Mouse (Mus musculus) hindbrain, embryonic 13.5 days (tissue): ENCODE data around the gene Inava. TPM values are rescaled to one million over a fixed set of nuclear protein-coding genes. Genes with fewer than 3 reads are reported as not detected.

ENCODE experiments used
- ATAC-seq: fragments of 200-750 bp; cut with Nextera tagmentation; 2 replicates; pipeline ENCODE4 v1.8.0; 2017; ENCODE audit warnings: moderate TSS enrichment; ENCODE audit not compliant: low FRiP score
- H3K27ac ChIP-seq: fragments of 300-500 bp; sonication (generic); 2 replicates; pipeline ENCODE4 v1.5.1; 2015; ENCODE audit warnings: inconsistent platforms, mild to moderate bottlenecking, moderate library complexity
- H3K27me3 ChIP-seq: fragments of 300-500 bp; sonication (generic); 2 replicates; pipeline ENCODE4 v1.6.1; 2015; ENCODE audit warnings: mild to moderate bottlenecking, inconsistent platforms
- H3K36me3 ChIP-seq: fragments of 300-500 bp; sonication (generic); 2 replicates; pipeline ENCODE4 v1.6.1; 2015; ENCODE audit warnings: mild to moderate bottlenecking, inconsistent platforms
- H3K4me1 ChIP-seq: fragments of 300-500 bp; sonication (generic); replicated peaks from 2 replicates; pipeline ENCODE4 v1.6.1; 2015; ENCODE audit warnings: inconsistent platforms
- H3K4me2 ChIP-seq: fragments of 300-500 bp; sonication (generic); 2 replicates; pipeline ENCODE4 v1.6.1; 2015; ENCODE audit warnings: inconsistent platforms, mild to moderate bottlenecking, moderate library complexity
- H3K4me3 ChIP-seq: fragments of 300-500 bp; sonication (generic); 2 replicates; pipeline ENCODE4 v1.5.1; 2015; ENCODE audit warnings: mild to moderate bottlenecking, inconsistent platforms
- H3K9ac ChIP-seq: fragments of 300-500 bp; sonication (generic); 2 replicates; pipeline ENCODE4 v1.6.1; 2015; ENCODE audit warnings: mild to moderate bottlenecking, inconsistent platforms
- H3K9me3 ChIP-seq: fragments of 300-500 bp; sonication (generic); 2 replicates; pipeline ENCODE4 v1.6.1; 2016; ENCODE audit warnings: inconsistent platforms
- WGBS: fragments of 180-500 bp; shearing (Covaris S2); methylation state at CpG from one replicate; pipeline ENCODE4 v1.1.7; 2015; 5-methylcytosine and 5-hydroxymethylcytosine counted together
- polyA plus RNA-seq: library from polyadenylated mRNA; unstranded; fragments of >200 nt; fragmentation: Nextera tagmentation; extraction: Ambion mirVana; gene quantifications from 2 replicates; pipeline ENCODE4 v1.2.1, GENCODE M21; 2015

Inava gene
- polyA plus RNA-seq, 1 experiment from 2014 or later = 3.4 TPM

DNA sequence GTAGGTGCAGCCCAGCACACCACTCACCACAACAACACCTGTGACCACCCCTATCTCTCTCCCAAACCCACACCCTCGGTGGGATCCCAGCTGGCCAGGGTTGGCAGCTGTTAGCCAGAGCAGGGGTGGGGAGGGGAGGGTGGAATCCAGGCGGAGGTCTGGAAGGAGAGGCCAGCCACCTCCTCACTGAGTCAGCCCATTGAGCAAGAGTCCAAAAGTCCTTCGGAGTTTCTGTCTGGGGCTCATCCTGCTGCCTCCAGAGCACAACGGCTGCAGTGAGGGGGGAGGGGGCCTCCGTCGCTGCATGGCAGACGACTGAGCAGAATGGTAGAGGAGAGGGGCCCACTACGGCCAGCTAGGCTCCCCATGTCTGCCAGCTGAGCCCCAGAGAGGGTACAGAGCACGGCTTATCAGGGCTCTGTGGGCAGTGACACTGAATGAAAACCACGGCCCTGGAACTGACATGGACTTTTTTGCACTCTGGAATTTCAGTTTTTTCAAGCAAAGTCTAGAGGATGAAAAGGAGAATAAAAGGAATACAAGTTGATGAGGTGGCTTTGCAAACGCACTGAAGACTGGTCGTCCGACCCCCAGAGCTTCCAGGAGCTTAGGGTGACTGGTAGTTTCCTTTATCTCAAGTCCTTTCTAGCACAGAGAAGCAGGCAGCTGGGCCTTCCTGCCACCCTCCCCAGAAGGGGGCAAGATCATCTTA, 5.6 kb downstream of the Inava start:
- H3K4me2 ChIP-seq = 0 out of 2 replicates have a peak overlapping the region, but pooled peaks have one; percentile 2
- ATAC-seq = no peak

DNA sequence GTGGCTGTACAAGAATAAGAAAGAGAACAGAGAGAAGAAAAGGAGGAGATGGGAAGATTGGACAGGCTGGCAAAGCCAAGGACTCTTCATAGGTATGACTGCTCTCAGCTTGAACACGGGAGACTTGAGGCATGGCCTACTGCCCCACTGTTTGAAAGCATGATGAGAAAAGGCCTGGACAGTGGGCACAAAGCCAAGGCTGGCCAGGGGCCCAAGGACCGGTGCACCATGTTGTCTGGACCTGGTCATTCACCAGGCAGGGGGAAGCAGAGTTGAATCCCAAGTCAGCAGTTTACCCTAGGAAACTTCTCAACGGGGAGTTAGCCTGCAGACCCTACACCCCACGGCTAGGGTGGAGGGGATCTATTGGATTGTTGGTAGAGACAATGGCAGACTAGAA, 6.2 kb downstream of the Inava start:
- H3K4me3 ChIP-seq = no peak overlapping the region
- no peak for ATAC-seq
- 0 out of 2 replicates have a peak, but pooled peaks cover 13% of the 10 kb centered on the region for H3K27me3 ChIP-seq
- 62% methylated on average over 4 of the region's 4 CpGs for WGBS
- H3K9ac ChIP-seq = no peak overlapping the region
- no peak overlapping the region for H3K27ac ChIP-seq
- no peaks in the 10 kb centered on the region for H3K9me3 ChIP-seq
- H3K4me2 ChIP-seq = no peak overlapping the region
- H3K36me3 ChIP-seq = 0 out of 2 replicates have a peak, but pooled peaks cover 2% of the 10 kb centered on the region
- peaks cover 73% of the 10 kb centered on the region for H3K4me1 ChIP-seq

More for the DNA sequence above, 5.6 kb downstream of the Inava start:
- no peak overlapping the region for H3K4me3 ChIP-seq
- 4% methylated on average over 13 of the region's 13 CpGs for WGBS
- H3K36me3 ChIP-seq = no peaks in the 10 kb centered on the region
- peaks cover 78% of the 10 kb centered on the region for H3K4me1 ChIP-seq
- H3K27me3 ChIP-seq = 0 out of 2 replicates have a peak, but pooled peaks cover 14% of the 10 kb centered on the region
- H3K9ac ChIP-seq = peak overlapping the region; percentile 25; the same call in 1 of the 2 replicates
- H3K9me3 ChIP-seq = no peaks in the 10 kb centered on the region
- no peak overlapping the region for H3K27ac ChIP-seq

DNA sequence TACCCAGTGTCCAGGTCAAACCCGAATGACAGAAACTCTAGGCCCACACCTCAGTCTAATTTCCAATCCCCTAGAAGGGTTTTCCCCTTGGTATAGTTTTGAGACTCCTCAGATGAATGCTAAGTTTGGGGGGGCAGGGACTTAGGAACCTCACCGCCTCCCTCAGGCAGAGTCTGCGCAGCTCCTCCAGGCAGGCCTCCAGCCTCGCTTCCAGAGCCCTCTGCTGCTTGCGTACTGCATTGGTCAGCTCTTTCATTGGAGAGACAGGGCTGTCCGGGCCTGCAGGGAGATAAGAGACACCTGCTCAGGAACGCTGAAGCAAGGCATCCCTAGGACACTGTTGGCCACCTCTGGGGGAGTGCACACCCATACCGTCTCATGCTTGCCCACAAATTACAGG, 7.4 kb downstream of the Inava start:
- Histone ChIP-seq H3K27me3 (0 out of 2 replicates have a peak, but pooled peaks cover 9% of the 10 kb centered on the region), H3K9me3 (no peaks in the 10 kb centered on the region), H3K9ac (no peak overlapping the region), H3K4me1 (peaks cover 63% of the 10 kb centered on the region), H3K4me3 (no peak overlapping the region), H3K4me2 (no peak overlapping the region), H3K36me3 (0 out of 2 replicates have a peak, but pooled peaks cover 3% of the 10 kb centered on the region), H3K27ac (no peak overlapping the region)
- ATAC-seq = no peak
- 90% methylated on average over 8 of the region's 8 CpGs for WGBS

DNA sequence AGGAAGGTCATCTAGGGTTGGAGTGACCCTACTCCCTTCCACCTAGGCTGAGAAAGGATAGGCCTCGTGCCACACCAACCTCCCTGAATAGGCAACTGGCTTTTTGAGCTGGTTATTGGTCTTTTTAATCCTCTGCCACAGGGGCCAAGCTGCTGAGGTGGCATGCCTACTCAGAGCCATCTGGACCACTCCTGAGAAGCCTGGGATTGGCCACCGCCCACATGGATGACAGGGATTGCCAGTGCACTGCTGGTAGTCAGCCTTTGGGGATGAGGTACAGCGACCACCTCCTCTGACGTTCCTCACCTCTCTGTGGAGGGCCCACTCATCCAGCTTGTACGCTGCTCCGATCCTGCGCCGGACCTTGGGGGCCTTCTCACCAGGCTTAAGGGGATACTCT, 8.2 kb downstream of the Inava start:
- Histone ChIP-seq H3K27me3 (0 out of 2 replicates have a peak, but pooled peaks cover 5% of the 10 kb centered on the region), H3K36me3 (0 out of 2 replicates have a peak, but pooled peaks cover 3% of the 10 kb centered on the region), H3K4me3 (no peak overlapping the region), H3K27ac (no peak overlapping the region), H3K9me3 (no peaks in the 10 kb centered on the region), H3K4me2 (no peak overlapping the region), H3K9ac (no peak overlapping the region), H3K4me1 (peaks cover 55% of the 10 kb centered on the region)
- WGBS = 88% methylated on average over 8 of the region's 8 CpGs
- ATAC-seq = no peak

DNA sequence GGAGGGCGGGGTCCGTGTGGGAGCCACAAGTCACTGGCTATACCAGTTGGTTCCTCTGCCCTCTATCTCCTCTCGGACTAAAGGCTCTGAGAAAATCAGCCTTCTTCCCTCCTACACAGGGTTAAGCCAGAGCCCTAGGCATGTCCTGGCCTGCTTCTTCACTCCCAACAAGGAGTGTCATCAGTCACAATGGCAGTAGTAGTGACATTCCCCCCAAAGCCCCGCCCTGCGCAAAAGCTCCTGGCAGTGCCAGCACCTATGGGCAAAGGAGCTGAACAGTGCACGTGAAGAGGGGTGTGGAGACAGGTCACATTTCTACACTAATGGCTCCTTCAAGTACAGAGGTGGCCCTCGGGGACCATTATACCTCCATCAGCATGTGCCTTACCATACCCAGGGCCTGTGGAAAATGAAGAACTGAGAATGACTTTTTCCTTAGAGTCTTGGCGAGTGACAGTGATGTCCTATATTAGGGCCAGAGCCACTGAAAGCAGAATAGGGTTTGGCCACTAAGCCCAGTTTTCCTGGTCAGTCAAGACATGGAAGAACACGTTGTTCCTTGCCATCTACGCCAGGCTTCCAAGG, 10.2 kb downstream of the Inava start:
- H3K9me3 ChIP-seq = no peaks in the 10 kb centered on the region
- no peak overlapping the region for H3K27ac ChIP-seq
- H3K9ac ChIP-seq = no peak overlapping the region
- 90% methylated on average over 10 of the region's 10 CpGs for WGBS
- H3K36me3 ChIP-seq = peaks cover 11% of the 10 kb centered on the region
- no peak overlapping the region for H3K4me2 ChIP-seq
- no peak overlapping the region for H3K4me3 ChIP-seq
- H3K27me3 ChIP-seq = no peaks in the 10 kb centered on the region
- ATAC-seq = no peak
- peaks cover 35% of the 10 kb centered on the region for H3K4me1 ChIP-seq

DNA sequence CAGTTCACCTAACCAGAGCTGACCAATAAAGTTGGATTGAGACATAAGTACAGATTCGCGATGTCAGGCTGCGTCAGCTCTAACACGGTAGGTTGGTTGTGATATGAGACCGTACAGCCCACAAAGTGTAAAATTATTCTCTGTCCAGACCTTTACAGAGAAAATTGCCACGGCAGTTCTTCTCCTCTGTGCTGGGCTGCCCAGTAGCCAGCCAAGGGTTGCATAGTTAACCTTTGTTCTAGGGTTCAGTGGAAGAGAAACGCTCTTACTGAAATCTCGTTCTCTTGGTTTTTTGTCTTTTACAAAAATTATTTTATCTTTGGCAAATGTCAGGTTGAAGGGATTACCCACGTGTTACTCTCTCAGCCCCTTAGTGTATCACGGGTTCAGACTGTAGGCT, 11.7 kb downstream of the Inava start:
- WGBS = 85% methylated on average over 10 of the region's 10 CpGs
- Histone ChIP-seq H3K4me2 (no peak overlapping the region), H3K27ac (no peak overlapping the region), H3K27me3 (no peaks in the 10 kb centered on the region), H3K4me3 (no peak overlapping the region), H3K9ac (no peak overlapping the region), H3K36me3 (peaks cover 18% of the 10 kb centered on the region), H3K9me3 (no peaks in the 10 kb centered on the region), H3K4me1 (peaks cover 21% of the 10 kb centered on the region)
- no peak for ATAC-seq

DNA sequence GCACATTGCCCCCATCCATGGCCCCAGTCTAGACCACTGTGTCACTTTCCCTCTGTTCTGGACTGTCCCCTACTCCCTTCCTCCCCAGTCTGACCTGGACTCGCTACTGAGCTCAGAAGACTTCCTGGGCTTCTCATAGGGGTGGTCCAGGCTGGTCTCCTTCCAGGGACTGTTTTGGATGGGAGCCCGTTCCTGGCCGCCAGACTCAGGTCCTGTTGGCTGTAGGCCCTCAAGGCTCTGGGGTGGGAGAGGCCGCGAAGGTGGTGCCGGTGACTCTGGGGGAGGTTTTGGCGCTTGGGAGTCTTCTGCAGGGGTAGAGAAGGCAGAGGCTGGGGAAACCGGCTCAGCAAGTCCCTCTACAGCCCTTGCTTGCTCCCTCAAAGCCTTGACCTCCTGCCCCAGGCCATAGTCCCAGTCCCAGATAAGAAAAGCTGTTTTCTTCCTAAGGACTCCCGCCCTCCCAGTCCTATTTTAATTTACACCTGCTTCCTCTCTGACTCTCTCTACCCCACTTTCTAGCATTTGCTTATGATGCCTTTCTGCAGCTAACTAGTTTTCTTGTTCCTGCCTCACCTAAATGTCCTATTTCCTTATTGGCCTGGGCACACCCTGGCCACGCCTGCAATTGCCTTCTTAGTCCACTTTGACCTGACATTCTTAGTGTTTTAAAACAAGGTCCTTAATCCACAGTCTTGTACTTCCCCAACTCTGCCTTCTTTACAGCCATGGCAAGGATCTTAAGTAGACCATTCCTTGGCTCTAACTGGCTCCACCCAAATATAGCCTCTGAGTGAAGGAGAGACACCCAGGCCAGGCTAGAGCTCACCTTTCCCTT, 13.8 kb downstream of the Inava start:
- 90% methylated on average over 9 of the region's 10 CpGs for WGBS
- H3K4me3 ChIP-seq = no peak overlapping the region
- H3K36me3 ChIP-seq = peaks cover 30% of the 10 kb centered on the region
- H3K27me3 ChIP-seq = no peaks in the 10 kb centered on the region
- ATAC-seq = no peak
- H3K27ac ChIP-seq = no peak overlapping the region
- no peaks in the 10 kb centered on the region for H3K9me3 ChIP-seq
- no peak overlapping the region for H3K9ac ChIP-seq
- peaks cover 11% of the 10 kb centered on the region for H3K4me1 ChIP-seq
- H3K4me2 ChIP-seq = no peak overlapping the region

DNA sequence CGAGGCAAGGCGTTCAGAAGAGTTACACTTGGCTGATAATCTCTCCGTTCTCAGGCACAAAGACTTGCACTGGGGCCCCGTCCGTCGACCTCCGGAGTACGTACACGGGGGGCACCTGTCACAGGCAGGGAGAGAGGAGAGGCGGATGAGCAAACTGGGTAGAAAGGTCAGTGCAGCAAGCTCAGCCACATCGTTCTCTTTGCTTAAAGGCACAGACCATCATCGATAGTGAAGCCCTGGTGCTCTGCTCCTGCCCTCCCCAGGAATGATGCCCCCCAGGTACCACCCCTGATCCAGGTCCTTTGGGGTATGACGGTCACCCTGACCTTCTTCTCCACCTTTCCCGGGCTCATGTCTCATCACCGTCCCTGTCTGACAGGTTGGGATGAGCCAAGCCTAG, 19.8 kb downstream of the Inava start:
- no peak overlapping the region for H3K9ac ChIP-seq
- H3K27me3 ChIP-seq = no peaks in the 10 kb centered on the region
- ATAC-seq = no peak
- WGBS = 84% methylated on average over 15 of the region's 15 CpGs
- H3K27ac ChIP-seq = no peak overlapping the region
- no peak overlapping the region for H3K4me2 ChIP-seq
- H3K36me3 ChIP-seq = peaks cover 20% of the 10 kb centered on the region
- H3K9me3 ChIP-seq = no peaks in the 10 kb centered on the region
- H3K4me1 ChIP-seq = no peaks in the 10 kb centered on the region
- no peak overlapping the region for H3K4me3 ChIP-seq

DNA sequence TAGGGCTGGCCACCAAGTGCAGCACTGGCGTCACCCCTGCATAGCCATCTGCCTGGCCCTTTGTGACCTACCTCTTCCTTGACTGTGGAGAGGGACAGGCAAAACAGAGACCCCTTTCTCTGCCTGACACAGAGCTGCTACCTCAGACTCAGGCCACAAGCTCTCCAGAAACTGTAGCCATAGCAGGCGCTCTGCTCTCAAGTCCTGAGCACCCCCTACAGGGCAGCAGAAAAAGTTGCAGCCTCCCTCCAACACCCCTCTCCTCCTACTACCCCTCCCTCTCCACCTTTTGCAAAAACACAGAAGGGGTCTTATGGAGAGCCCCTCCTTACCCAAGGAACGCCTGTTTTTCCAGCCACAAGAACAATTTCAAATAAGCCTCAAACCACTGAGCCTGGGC, 21.3 kb downstream of the Inava start, which contains the start of gene Mroh3:
Gene Mroh3, minus strand, starts transcription at position 26 of the 400 bp plus-strand sequence.
- H3K27ac ChIP-seq = no peak within 1 kb of the TSS
- H3K9ac ChIP-seq = no peak within 1 kb of the TSS
- 42% methylated on average over 3 of the region's 3 CpGs for WGBS
- no peak within 1 kb of the TSS for H3K4me2 ChIP-seq
- no peaks in the 10 kb centered on the region for H3K4me1 ChIP-seq
- H3K4me3 ChIP-seq = no peak within 1 kb of the TSS
- 0 out of 2 replicates have a peak, but pooled peaks have one; percentile 21 for ATAC-seq
- peaks cover 12% of the 10 kb centered on the region for H3K36me3 ChIP-seq
- H3K9me3 ChIP-seq = no peaks in the 10 kb centered on the region
- H3K27me3 ChIP-seq = no peaks in the 10 kb centered on the region

DNA sequence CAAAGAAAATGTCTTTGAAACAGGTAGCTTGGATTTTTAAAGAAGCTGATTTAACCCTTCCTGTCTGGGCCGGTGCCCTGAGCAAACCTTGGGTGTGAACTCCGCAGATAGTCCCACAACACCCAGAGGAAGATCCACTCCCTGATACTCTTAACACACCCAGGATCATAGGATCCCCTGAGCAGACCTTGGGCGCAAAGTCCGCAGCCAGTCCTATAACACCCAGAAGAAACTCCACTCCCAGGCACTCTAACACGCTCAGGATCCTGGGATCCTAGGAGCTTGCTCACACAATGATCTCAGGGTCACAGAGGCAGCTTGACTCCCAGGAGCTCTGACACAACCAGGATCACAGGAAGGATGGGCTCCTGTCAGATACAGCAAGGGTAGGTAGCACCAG, 44.0 kb downstream of the Inava start:
- H3K4me2 ChIP-seq = no peak overlapping the region
- no peaks in the 10 kb centered on the region for H3K27me3 ChIP-seq
- H3K4me1 ChIP-seq = no peaks in the 10 kb centered on the region
- H3K36me3 ChIP-seq = no peaks in the 10 kb centered on the region
- no peak overlapping the region for H3K9ac ChIP-seq
- ATAC-seq = no peak
- WGBS = 95% methylated on average over 5 of the region's 5 CpGs
- no peak overlapping the region for H3K27ac ChIP-seq
- H3K9me3 ChIP-seq = no peaks in the 10 kb centered on the region
- no peak overlapping the region for H3K4me3 ChIP-seq

DNA sequence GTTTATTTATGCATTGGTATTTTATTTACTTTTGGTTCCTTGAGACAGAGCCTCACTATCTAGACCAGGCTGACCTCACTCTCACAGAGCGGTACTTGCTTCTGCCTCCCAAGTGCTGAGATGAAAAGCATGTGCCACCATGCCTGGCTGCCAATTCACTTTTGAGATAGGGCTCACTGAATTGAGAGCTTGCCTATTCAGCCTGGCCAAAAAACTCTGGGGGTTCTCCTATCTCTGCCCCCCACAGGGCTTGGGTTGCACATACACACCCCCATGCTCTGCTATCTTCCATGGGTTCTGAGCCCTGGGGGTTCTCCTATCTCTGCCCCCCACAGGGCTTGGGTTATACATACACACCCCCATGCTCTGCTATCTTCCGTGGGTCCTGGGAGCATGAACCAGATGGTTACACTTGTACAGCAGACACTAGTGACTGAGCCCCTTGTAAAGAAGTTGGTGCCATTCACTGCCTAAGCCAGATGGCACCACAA, 54.5 kb downstream of the Inava start:
- H3K27me3 ChIP-seq = no peaks in the 10 kb centered on the region
- H3K36me3 ChIP-seq = peaks cover 38% of the 10 kb centered on the region
- peaks cover 4% of the 10 kb centered on the region for H3K4me1 ChIP-seq
- no peak overlapping the region for H3K4me2 ChIP-seq
- no peak overlapping the region for H3K4me3 ChIP-seq
- no peak overlapping the region for H3K27ac ChIP-seq
- H3K9me3 ChIP-seq = no peaks in the 10 kb centered on the region
- 62% methylated on average over 2 of the region's 2 CpGs for WGBS
- no peak for ATAC-seq
- H3K9ac ChIP-seq = no peak overlapping the region

DNA sequence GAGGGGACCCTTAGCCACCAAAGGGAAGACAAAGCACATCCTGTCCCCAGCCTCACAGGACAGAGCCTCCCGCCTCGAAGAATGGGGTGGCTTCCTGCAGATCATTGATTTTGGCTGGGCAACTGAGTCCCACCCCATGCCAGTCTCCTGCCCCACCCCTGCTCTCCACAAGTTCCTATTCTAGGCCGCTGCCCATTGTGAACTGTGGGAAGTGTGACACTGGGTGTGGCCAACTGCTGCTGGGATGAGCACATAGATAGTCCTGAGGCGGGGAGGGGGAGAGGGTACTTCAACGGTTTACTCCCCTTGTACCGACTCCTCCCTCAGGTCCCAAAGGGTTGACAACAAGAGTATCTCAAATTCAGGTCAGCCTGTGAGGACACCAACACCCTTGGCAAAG, 55.3 kb downstream of the Inava start:
- 65% methylated on average over 6 of the region's 6 CpGs for WGBS

More for the DNA sequence above, 55.3 kb downstream of the Inava start:
- H3K4me3 ChIP-seq = no peak overlapping the region
- 0 out of 2 replicates have a peak overlapping the region, but pooled peaks have one; percentile 13 for H3K27ac ChIP-seq
- no peak overlapping the region for H3K9ac ChIP-seq
- H3K4me1 ChIP-seq = peaks cover 12% of the 10 kb centered on the region
- ATAC-seq = no peak
- H3K27me3 ChIP-seq = no peaks in the 10 kb centered on the region
- no peaks in the 10 kb centered on the region for H3K9me3 ChIP-seq
- H3K36me3 ChIP-seq = peaks cover 46% of the 10 kb centered on the region
- no peak overlapping the region for H3K4me2 ChIP-seq
